Mouse (Mus musculus): ENCODE results near the gene Ninj1. TPM values are rescaled to one million over a fixed set of nuclear protein-coding genes. Genes with fewer than 3 reads are reported as not detected.

The Ninj1 gene
- polyA plus RNA-seq, 1 experiment from 2014 or later = 50.5 TPM

- H3K9ac ChIP-seq = no peak overlapping the region
- no peaks in the 10 kb centered on the region for H3K9me3 ChIP-seq
- H3K27me3 ChIP-seq = no peaks in the 10 kb centered on the region
- no peak for ATAC-seq (ENCODE audit: low FRiP score, low read depth)
- H3K27ac ChIP-seq = no peak overlapping the region
- no peaks in the 10 kb centered on the region for H3K36me3 ChIP-seq
- no peak overlapping the region for H3K4me3 ChIP-seq
- H3K4me2 ChIP-seq (replicated peaks) = no peak overlapping the region
- H3K4me1 ChIP-seq = peaks cover 30% of the 10 kb centered on the region
- WGBS = 55% methylated on average over 3 of the region's 3 CpGs
Observed at GRCm38 (mm10) chr13:49218651-49219050, 31.4 kb downstream of the Ninj1 start.

- H3K9ac ChIP-seq = no peak overlapping the region
- ATAC-seq (ENCODE audit: low FRiP score, low read depth) = no peak
- 81% methylated on average over 4 of the region's 4 CpGs for WGBS
- H3K27me3 ChIP-seq = no peaks in the 10 kb centered on the region
- H3K36me3 ChIP-seq = no peaks in the 10 kb centered on the region
- no peaks in the 10 kb centered on the region for H3K9me3 ChIP-seq
- no peak overlapping the region for H3K27ac ChIP-seq
- peaks cover 25% of the 10 kb centered on the region for H3K4me1 ChIP-seq
- no peak overlapping the region for H3K4me3 ChIP-seq
- H3K4me2 ChIP-seq (replicated peaks) = no peak overlapping the region
Observed at GRCm38 (mm10) chr13:49219367-49219766, 32.1 kb downstream of the Ninj1 start.

GRCm38 (mm10) chr13:49220912-49221311 lies 33.6 kb downstream of the Ninj1 start:
- whole genome bisulfite sequencing = 22% methylated on average over 5 of the region's 5 CpGs
- H3K36me3 ChIP-seq = no peaks in the 10 kb centered on the region
- H3K4me2 ChIP-seq (replicated peaks) = no peak overlapping the region
- H3K27me3 ChIP-seq = no peaks in the 10 kb centered on the region
- H3K9ac ChIP-seq = no peak overlapping the region
- H3K9me3 ChIP-seq = no peaks in the 10 kb centered on the region
- no peak for ATAC-seq (ENCODE audit: low FRiP score, low read depth)
- H3K4me3 ChIP-seq = no peak overlapping the region
- H3K27ac ChIP-seq = no peak overlapping the region
- peaks cover 17% of the 10 kb centered on the region for H3K4me1 ChIP-seq

GRCm38 (mm10) chr13:49224314-49224713 lies 37.0 kb downstream of the Ninj1 start:
- 10% methylated on average over 10 of the region's 10 CpGs for WGBS
- H3K9me3 ChIP-seq = no peaks in the 10 kb centered on the region
- no peak overlapping the region for H3K4me3 ChIP-seq
- no peaks in the 10 kb centered on the region for H3K36me3 ChIP-seq
- no peaks in the 10 kb centered on the region for H3K27me3 ChIP-seq
- ATAC-seq (ENCODE audit: low FRiP score, low read depth) = no peak
- 0 out of 2 replicates have a peak overlapping the region, but pooled peaks have one; percentile 8 for H3K9ac ChIP-seq
- peak overlapping the region; percentile 27 for H3K4me2 ChIP-seq (replicated peaks)
- no peak overlapping the region for H3K27ac ChIP-seq
- 0 out of 2 replicates have a peak, but pooled peaks cover 4% of the 10 kb centered on the region for H3K4me1 ChIP-seq

GRCm38 (mm10) chr13:49224729-49225128 lies 37.4 kb downstream of the Ninj1 start:
- WGBS = 20% methylated on average over 6 of the region's 6 CpGs
- Histone ChIP-seq H3K27me3 (no peaks in the 10 kb centered on the region), H3K9me3 (no peaks in the 10 kb centered on the region), H3K9ac (no peak overlapping the region), H3K36me3 (no peaks in the 10 kb centered on the region), H3K27ac (no peak overlapping the region), H3K4me1 (0 out of 2 replicates have a peak, but pooled peaks cover 4% of the 10 kb centered on the region), H3K4me3 (no peak overlapping the region), H3K4me2 (replicated peaks) (peak overlapping the region; percentile 27)
- no peak for ATAC-seq (ENCODE audit: low FRiP score, low read depth)

- Histone ChIP-seq H3K27ac (no peak overlapping the region), H3K4me3 (no peak overlapping the region), H3K4me1 (peaks cover 6% of the 10 kb centered on the region; the same call in 1 of the 2 replicates), H3K36me3 (no peaks in the 10 kb centered on the region), H3K9ac (no peak overlapping the region), H3K27me3 (no peaks in the 10 kb centered on the region), H3K9me3 (no peaks in the 10 kb centered on the region), H3K4me2 (replicated peaks) (no peak overlapping the region)
- ATAC-seq (ENCODE audit: low FRiP score, low read depth) = no peak
- WGBS = 63% methylated on average over 3 of the region's 3 CpGs
Observed at GRCm38 (mm10) chr13:49225159-49225558, 37.9 kb downstream of the Ninj1 start.

GRCm38 (mm10) chr13:49225633-49226032 lies 38.3 kb downstream of the Ninj1 start:
- Histone ChIP-seq H3K27me3 (no peaks in the 10 kb centered on the region), H3K9me3 (no peaks in the 10 kb centered on the region), H3K4me1 (peaks cover 9% of the 10 kb centered on the region; the same call in 1 of the 2 replicates), H3K4me3 (no peak overlapping the region), H3K4me2 (replicated peaks) (no peak overlapping the region), H3K27ac (no peak overlapping the region), H3K36me3 (no peaks in the 10 kb centered on the region), H3K9ac (no peak overlapping the region)
- 42% methylated on average over 4 of the region's 4 CpGs for WGBS
- ATAC-seq (ENCODE audit: low FRiP score, low read depth) = no peak

GRCm38 (mm10) chr13:49233792-49234572 lies 46.7 kb downstream of the Ninj1 start:
- H3K27ac ChIP-seq = no peak overlapping the region
- no peak overlapping the region; the same call in 1 of the 2 replicates for H3K9ac ChIP-seq
- 84% methylated on average over 8 of the region's 8 CpGs for WGBS
- peaks cover 5% of the 10 kb centered on the region; the same call in 1 of the 2 replicates for H3K4me1 ChIP-seq
- no peaks in the 10 kb centered on the region for H3K9me3 ChIP-seq
- no peak overlapping the region for H3K4me3 ChIP-seq
- H3K36me3 ChIP-seq = no peaks in the 10 kb centered on the region
- H3K27me3 ChIP-seq = no peaks in the 10 kb centered on the region
- H3K4me2 ChIP-seq (replicated peaks) = no peak overlapping the region
- no peak for ATAC-seq (ENCODE audit: low FRiP score, low read depth)

GRCm38 (mm10) chr13:49234711-49235110 lies 47.4 kb downstream of the Ninj1 start:
- peaks cover 5% of the 10 kb centered on the region; the same call in 1 of the 2 replicates for H3K4me1 ChIP-seq
- H3K27me3 ChIP-seq = no peaks in the 10 kb centered on the region
- no peak overlapping the region for H3K4me2 ChIP-seq (replicated peaks)
- H3K9ac ChIP-seq = no peak overlapping the region
- H3K9me3 ChIP-seq = no peaks in the 10 kb centered on the region
- H3K4me3 ChIP-seq = no peak overlapping the region
- ATAC-seq (ENCODE audit: low FRiP score, low read depth) = no peak
- 92% methylated on average over 4 of the region's 4 CpGs for WGBS
- H3K27ac ChIP-seq = no peak overlapping the region
- H3K36me3 ChIP-seq = no peaks in the 10 kb centered on the region

GRCm38 (mm10) chr13:49237617-49238016 lies 50.3 kb downstream of the Ninj1 start:
- Histone ChIP-seq H3K4me2 (replicated peaks) (no peak overlapping the region), H3K9ac (no peak overlapping the region), H3K27ac (no peak overlapping the region), H3K36me3 (no peaks in the 10 kb centered on the region), H3K27me3 (no peaks in the 10 kb centered on the region), H3K4me1 (no peaks in the 10 kb centered on the region), H3K9me3 (no peaks in the 10 kb centered on the region), H3K4me3 (no peak overlapping the region)
- 86% methylated on average over 8 of the region's 8 CpGs for WGBS
- ATAC-seq (ENCODE audit: low FRiP score, low read depth) = no peak

- H3K27me3 ChIP-seq = no peaks in the 10 kb centered on the region
- H3K4me2 ChIP-seq (replicated peaks) = no peak overlapping the region
- H3K4me1 ChIP-seq = no peaks in the 10 kb centered on the region
- no peaks in the 10 kb centered on the region for H3K36me3 ChIP-seq
- ATAC-seq (ENCODE audit: low FRiP score, low read depth) = no peak
- no peak overlapping the region for H3K9ac ChIP-seq
- H3K9me3 ChIP-seq = no peaks in the 10 kb centered on the region
- WGBS = 92% methylated on average over 8 of the region's 8 CpGs
- H3K4me3 ChIP-seq = no peak overlapping the region
- no peak overlapping the region for H3K27ac ChIP-seq
Observed at GRCm38 (mm10) chr13:49238737-49239136, 51.5 kb downstream of the Ninj1 start.

GRCm38 (mm10) chr13:49242321-49243065 lies 55.2 kb downstream of the Ninj1 start:
- WGBS = 76% methylated on average over 9 of the region's 9 CpGs
- H3K9ac ChIP-seq = no peak overlapping the region

More at GRCm38 (mm10) chr13:49242321-49243065, 55.2 kb downstream of the Ninj1 start:
- no peaks in the 10 kb centered on the region for H3K36me3 ChIP-seq
- H3K4me1 ChIP-seq = 0 out of 2 replicates have a peak, but pooled peaks cover 3% of the 10 kb centered on the region
- H3K4me2 ChIP-seq (replicated peaks) = no peak overlapping the region
- no peak overlapping the region for H3K27ac ChIP-seq
- peaks cover 28% of the 10 kb centered on the region for H3K27me3 ChIP-seq
- no peak for ATAC-seq (ENCODE audit: low FRiP score, low read depth)
- H3K4me3 ChIP-seq = no peak overlapping the region
- no peaks in the 10 kb centered on the region for H3K9me3 ChIP-seq
